Mouse (Mus musculus) heart, embryonic 16.5 days (tissue): Measurements from ENCODE around the gene Dapk1. TPM values are rescaled to one million over a fixed set of nuclear protein-coding genes. Genes with fewer than 3 reads are reported as not detected.
A peak's percentile ranks its signal among the peaks of the same experiment; 100 is the strongest.

ENCODE experiments used
- ATAC-seq: fragments of 200-750 bp; cut with Nextera tagmentation; replicated peaks from 2 replicates; pipeline ENCODE4 v1.8.0; 2017; ENCODE audit warnings: moderate number of reproducible peaks; ENCODE audit not compliant: insufficient read depth, low FRiP score; ENCODE audit errors: extremely low read depth
- H3K27ac ChIP-seq: fragments of 300-500 bp; sonication (generic); 2 replicates; pipeline ENCODE4 v1.5.1; 2014; ENCODE audit warnings: mild to moderate bottlenecking, low read length, control low read depth, moderate library complexity
- H3K27me3 ChIP-seq: fragments of 300-500 bp; sonication (generic); 2 replicates; pipeline ENCODE4 v1.6.1; 2014; ENCODE audit warnings: low read length, mixed read lengths; ENCODE audit not compliant: control insufficient read depth, insufficient read depth
- H3K36me3 ChIP-seq: fragments of 300-500 bp; sonication (generic); 2 replicates; pipeline ENCODE4 v1.6.1; 2014; ENCODE audit not compliant: control insufficient read depth, insufficient read depth
- H3K4me1 ChIP-seq: fragments of 300-500 bp; sonication (generic); 2 replicates; pipeline ENCODE4 v1.6.1; 2014; ENCODE audit warnings: low read length, mixed read lengths; ENCODE audit not compliant: control insufficient read depth, insufficient read depth
- H3K4me2 ChIP-seq: fragments of 300-500 bp; sonication (generic); 2 replicates; pipeline ENCODE4 v1.6.1; 2014; ENCODE audit warnings: low read depth, mild to moderate bottlenecking, control low read depth, low read length
- H3K4me3 ChIP-seq: fragments of 300-500 bp; sonication (generic); 2 replicates; pipeline ENCODE4 v1.5.1; 2014; ENCODE audit warnings: mild to moderate bottlenecking, control low read depth, low read length
- H3K9ac ChIP-seq: fragments of 300-500 bp; sonication (generic); 2 replicates; pipeline ENCODE4 v1.6.1; 2014; ENCODE audit warnings: low read length, control low read depth
- H3K9me3 ChIP-seq: fragments of 300-500 bp; sonication (generic); replicated peaks from 2 replicates; pipeline ENCODE4 v1.6.1; 2016; ENCODE audit warnings: low read length; ENCODE audit not compliant: control insufficient read depth
- WGBS: fragments of 180-500 bp; shearing (Covaris S2); extraction: QIAGEN DNeasy Blood & Tissue Kit; methylation state at CpG from one replicate; pipeline ENCODE4 v1.1.7; 2014; 5-methylcytosine and 5-hydroxymethylcytosine counted together
- polyA plus RNA-seq: library from polyadenylated mRNA; unstranded; fragments of >200 nt; fragmentation: Nextera tagmentation; extraction: Ambion mirVana; gene quantifications from 2 replicates; pipeline ENCODE4 v1.2.1, GENCODE M21; 2015

The Dapk1 gene
- polyA plus RNA-seq, 1 experiment from 2014 or later: 8.3 TPM

DNA sequence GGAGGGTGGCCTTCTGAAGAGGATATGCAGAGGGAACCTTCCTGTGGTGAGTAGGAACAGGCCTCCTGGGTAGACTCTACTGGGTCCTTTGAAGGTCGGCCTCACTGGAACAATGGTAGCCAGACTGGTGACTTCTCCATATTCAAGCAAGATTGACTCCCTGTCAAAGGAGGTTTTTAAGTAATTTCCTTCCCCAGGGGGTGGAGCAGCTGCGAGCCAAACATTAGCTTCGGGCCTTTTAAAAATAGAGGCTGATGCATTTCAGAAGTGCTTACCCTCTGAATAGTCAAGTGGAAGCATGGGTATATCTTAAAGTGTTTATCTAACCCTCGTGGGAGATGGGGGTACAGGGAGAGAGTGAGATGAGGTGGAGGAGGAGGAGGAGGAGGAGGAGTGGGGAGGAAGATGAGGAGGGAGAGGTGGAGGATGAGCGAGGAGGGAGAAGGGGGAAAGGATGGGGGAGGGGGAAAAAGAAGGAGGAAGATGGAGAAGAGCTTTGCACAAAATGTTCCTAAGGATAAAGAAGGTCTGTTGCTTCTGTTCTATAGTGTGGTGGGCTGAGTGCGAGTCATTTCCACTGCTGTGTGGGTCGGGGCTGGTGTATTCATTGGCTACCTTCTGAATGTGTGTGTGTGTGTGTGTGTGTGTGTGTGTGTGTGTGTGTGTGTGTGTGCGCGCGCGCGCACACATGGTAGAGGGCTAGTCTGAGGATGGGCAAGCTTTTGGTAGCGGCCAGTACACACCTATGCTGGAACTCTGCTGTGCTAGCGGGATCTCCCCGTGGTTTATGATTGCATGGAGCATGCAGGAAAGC is 26.3 kb downstream of the Dapk1 start:
- ATAC-seq: no peak
- no peaks in the 10 kb centered on the region for H3K36me3 ChIP-seq
- no peaks in the 10 kb centered on the region for H3K27me3 ChIP-seq
- no peak overlapping the region for H3K27ac ChIP-seq
- H3K9ac ChIP-seq: no peak overlapping the region
- no peak overlapping the region for H3K4me2 ChIP-seq
- H3K4me1 ChIP-seq: peaks cover 16% of the 10 kb centered on the region
- 42% methylated on average over 15 of the region's 15 CpGs for WGBS
- H3K9me3 ChIP-seq: no peaks in the 10 kb centered on the region
- H3K4me3 ChIP-seq: no peak overlapping the region

DNA sequence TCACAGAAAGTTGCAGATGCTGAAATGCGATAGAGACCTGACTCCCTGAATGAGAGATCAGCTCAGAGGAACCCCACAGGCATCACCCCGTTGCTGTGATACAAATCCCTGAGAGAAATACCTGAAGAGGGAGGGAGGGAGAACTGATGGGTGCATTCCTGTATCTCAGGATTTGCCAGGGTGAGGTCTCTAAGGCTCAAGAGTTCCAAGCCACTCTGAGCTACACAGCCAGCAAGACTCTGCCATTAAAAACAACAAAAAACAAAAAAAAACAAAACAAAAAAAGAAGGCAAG is 26.9 kb downstream of the Dapk1 start:
- ATAC-seq: no peak
- Histone ChIP-seq H3K9ac (no peak overlapping the region), H3K27me3 (no peaks in the 10 kb centered on the region), H3K4me3 (no peak overlapping the region), H3K4me2 (no peak overlapping the region), H3K27ac (no peak overlapping the region), H3K9me3 (no peaks in the 10 kb centered on the region), H3K4me1 (peaks cover 18% of the 10 kb centered on the region), H3K36me3 (no peaks in the 10 kb centered on the region)
- 25% methylated on average over 2 of the region's 2 CpGs for WGBS

DNA sequence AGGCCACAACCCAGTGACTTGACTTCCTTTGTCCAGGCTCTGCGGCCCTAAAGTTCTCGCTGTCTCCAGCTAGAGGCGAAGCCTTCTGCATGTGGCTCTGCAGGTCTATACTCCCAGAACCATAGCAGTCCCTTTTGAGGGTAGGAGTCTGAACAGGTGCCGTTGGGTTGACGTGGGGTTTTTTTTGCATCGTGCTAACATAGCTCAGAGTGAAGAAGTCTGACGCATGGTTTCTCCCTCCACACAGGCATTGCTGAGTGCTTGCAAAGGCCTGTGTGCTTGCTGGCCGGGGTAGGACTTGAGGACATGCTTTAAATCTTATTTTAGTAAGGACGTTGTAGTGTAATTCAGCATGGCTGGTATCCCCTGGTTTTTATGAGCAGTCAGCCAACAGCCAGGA is 27.7 kb downstream of the Dapk1 start:
- no peak overlapping the region for H3K4me3 ChIP-seq
- no peak overlapping the region for H3K9ac ChIP-seq
- no peak overlapping the region for H3K4me2 ChIP-seq
- ATAC-seq: no peak
- H3K9me3 ChIP-seq: no peaks in the 10 kb centered on the region
- no peaks in the 10 kb centered on the region for H3K36me3 ChIP-seq
- no peaks in the 10 kb centered on the region for H3K27me3 ChIP-seq
- WGBS: 90% methylated on average over 9 of the region's 9 CpGs
- no peak overlapping the region for H3K27ac ChIP-seq
- H3K4me1 ChIP-seq: peaks cover 26% of the 10 kb centered on the region

DNA sequence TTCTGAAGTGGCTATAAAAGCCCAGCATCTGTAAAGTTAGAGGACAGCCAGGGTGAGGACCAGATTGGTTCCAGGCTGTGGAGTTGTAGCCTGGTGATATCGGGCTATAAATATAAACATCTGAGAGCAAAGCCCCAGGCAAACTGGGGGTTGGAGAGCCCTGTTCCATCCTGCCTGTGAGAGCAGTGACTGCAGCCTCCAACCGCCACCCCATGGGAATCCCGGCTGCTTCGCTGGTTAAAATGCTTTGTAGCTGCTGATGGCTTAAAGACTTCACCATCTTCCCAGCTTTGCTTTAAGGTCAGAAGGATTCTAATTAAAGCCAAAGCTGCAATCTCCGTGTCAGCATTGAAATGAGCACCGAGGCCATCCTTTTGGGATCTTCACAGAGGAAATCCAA is 32.2 kb downstream of the Dapk1 start:
- H3K9me3 ChIP-seq: no peaks in the 10 kb centered on the region
- ATAC-seq: peak; percentile 75
- H3K27me3 ChIP-seq: no peaks in the 10 kb centered on the region
- peak overlapping the region; percentile 61 for H3K27ac ChIP-seq
- WGBS: 39% methylated on average over 6 of the region's 6 CpGs
- H3K9ac ChIP-seq: no peak overlapping the region
- no peak overlapping the region for H3K4me3 ChIP-seq
- peaks cover 19% of the 10 kb centered on the region for H3K4me1 ChIP-seq
- H3K4me2 ChIP-seq: peak overlapping the region; percentile 18; the same call in 1 of the 2 replicates
- no peaks in the 10 kb centered on the region for H3K36me3 ChIP-seq

DNA sequence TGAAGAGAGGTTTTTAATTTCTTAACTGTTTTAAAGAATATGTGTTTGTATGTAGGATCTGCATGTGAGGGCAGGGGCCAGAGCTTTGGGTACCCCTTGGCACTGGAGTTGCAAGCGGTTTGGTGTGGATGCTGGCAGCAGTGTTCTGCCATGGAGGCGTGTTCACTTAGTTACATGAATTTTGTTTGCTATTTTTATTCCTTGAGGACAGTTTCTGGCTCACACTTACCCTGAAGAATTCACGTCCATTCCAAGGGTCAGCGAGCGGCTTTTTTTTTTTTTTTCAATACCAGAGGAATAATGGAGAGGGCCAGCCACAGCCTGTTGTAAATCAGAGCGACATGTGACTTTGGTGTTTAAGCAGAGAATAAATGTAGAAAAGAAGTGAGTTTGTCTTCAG is 33.9 kb downstream of the Dapk1 start:
- Histone ChIP-seq H3K27ac (0 out of 2 replicates have a peak overlapping the region, but pooled peaks have one; percentile 12), H3K27me3 (no peaks in the 10 kb centered on the region), H3K9me3 (no peaks in the 10 kb centered on the region), H3K4me3 (no peak overlapping the region), H3K36me3 (no peaks in the 10 kb centered on the region), H3K4me1 (peaks cover 19% of the 10 kb centered on the region), H3K4me2 (no peak overlapping the region), H3K9ac (no peak overlapping the region)
- ATAC-seq: no peak
- WGBS: 46% methylated on average over 6 of the region's 6 CpGs

DNA sequence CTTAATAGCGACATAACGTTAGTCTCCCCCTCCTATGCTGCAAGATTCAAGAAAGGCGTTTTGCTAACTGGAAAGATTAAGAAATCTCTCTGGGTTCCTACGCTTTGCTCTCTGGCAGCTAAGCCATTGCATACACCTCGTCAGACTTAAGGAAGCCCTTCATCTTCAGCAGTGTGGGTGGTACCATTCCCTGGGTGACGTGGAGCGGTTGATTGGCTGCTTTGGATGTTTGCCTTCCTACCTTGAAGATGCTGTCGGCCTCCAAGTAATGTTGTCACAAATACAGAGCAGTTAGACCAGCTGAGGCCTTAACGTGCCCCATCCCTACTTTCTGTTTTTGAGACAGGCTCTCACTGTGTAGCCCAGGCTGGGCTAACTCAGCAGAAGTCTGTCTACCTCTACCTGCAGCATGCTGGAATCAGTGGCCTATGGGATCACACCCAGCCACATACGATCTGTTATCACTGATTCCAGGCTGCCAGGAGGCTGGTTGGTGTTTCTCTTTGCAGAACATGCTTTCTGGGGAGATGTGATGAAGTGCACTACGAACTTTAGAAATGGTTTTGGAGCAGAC is 37.8 kb downstream of the Dapk1 start:
- no peaks in the 10 kb centered on the region for H3K36me3 ChIP-seq
- no peak overlapping the region for H3K27ac ChIP-seq
- no peak overlapping the region for H3K9ac ChIP-seq
- H3K9me3 ChIP-seq: no peaks in the 10 kb centered on the region
- H3K27me3 ChIP-seq: no peaks in the 10 kb centered on the region
- no peak overlapping the region for H3K4me2 ChIP-seq
- peaks cover 13% of the 10 kb centered on the region for H3K4me1 ChIP-seq
- 72% methylated on average over 11 of the region's 11 CpGs for WGBS
- no peak overlapping the region for H3K4me3 ChIP-seq
- ATAC-seq: no peak

DNA sequence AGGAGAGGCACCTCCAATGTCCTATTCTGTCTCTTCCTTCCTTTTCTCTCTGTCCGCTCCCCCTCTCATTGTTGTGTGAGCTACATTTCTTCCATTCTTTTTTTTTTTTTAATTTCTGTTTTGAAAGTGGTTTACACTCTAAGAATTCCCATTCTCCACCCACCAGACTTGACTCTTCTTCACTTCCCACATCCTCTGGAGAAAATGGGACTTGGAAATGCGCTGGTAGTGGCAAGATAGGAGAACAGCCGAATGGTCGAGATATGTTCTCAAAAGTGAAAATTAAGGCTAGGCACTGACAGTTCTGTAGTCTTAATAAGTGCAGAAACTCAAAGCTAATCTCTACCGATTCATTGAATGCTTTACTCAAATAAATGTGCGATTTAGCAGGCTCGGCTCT is 38.7 kb downstream of the Dapk1 start:
- Histone ChIP-seq H3K4me1 (peaks cover 13% of the 10 kb centered on the region), H3K27me3 (no peaks in the 10 kb centered on the region)

DNA sequence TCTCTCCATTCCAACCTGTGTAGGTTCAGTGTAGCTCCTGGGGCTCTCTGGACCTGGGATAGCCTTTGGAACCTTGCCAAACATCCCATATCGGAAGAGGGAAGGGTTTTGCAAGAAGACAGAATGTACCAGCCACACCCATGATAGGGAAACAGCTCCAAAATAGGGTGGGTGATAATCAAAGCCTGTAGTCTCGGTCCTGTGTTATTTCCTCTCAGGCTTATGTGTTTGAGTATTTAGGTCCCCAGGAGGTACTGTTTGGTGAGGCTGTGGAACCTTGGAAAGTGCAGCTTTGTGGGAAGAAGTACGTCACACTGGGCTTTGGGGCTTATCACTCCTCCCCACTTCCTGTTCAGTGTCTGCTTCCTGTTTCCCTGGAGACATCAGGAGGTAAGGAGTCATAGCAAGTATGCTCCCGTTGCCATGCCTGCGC is 42.7 kb downstream of the Dapk1 start:
- H3K27ac ChIP-seq: no peak overlapping the region
- 0 out of 2 replicates have a peak, but pooled peaks have one; percentile 23 for ATAC-seq

More for the DNA sequence above, 38.7 kb downstream of the Dapk1 start:
- no peaks in the 10 kb centered on the region for H3K36me3 ChIP-seq
- WGBS: 80% methylated on average over 7 of the region's 7 CpGs
- H3K9ac ChIP-seq: no peak overlapping the region
- no peaks in the 10 kb centered on the region for H3K9me3 ChIP-seq
- no peak for ATAC-seq
- no peak overlapping the region for H3K27ac ChIP-seq
- H3K4me3 ChIP-seq: no peak overlapping the region
- no peak overlapping the region for H3K4me2 ChIP-seq

DNA sequence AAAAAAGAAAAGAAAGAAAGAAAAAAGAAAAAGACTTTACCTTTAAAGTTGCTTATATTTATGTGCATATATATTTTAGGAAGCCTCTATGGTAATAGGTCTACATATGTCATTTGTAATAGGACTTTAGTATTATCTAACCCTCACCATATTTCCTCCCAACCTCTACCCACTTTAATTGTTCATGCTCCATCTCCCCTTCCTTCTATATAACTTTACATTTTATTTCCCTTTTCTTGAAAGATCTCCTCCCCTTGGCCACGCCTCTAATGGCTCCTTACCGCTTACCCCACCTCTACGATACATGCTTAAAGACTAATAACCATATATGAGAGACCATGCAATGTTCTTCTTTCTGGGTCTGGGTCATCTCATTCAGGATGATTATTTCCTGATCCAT is 45.0 kb downstream of the Dapk1 start:
- Histone ChIP-seq H3K9me3 (no peaks in the 10 kb centered on the region), H3K27ac (no peak overlapping the region), H3K4me3 (no peak overlapping the region), H3K27me3 (no peaks in the 10 kb centered on the region), H3K4me1 (peaks cover 5% of the 10 kb centered on the region; the same call in 1 of the 2 replicates), H3K36me3 (no peaks in the 10 kb centered on the region), H3K9ac (no peak overlapping the region), H3K4me2 (no peak overlapping the region)
- ATAC-seq: no peak
- WGBS: 94% methylated on average over 3 of the region's 3 CpGs

More for the DNA sequence above, 42.7 kb downstream of the Dapk1 start:
- Histone ChIP-seq H3K27me3 (no peaks in the 10 kb centered on the region), H3K9me3 (no peaks in the 10 kb centered on the region), H3K4me3 (no peak overlapping the region), H3K4me1 (peaks cover 5% of the 10 kb centered on the region; the same call in 1 of the 2 replicates), H3K36me3 (no peaks in the 10 kb centered on the region), H3K4me2 (no peak overlapping the region), H3K9ac (no peak overlapping the region)
- WGBS: 40% methylated on average over 5 of the region's 5 CpGs
